Mouse (Mus musculus) CD4-positive helper T cell, adult 2 months (primary cell): ENCODE data around the gene Zbtb17.

Source experiments
- DNase-seq: peaks from one replicate; pipeline ENCODE4 v3.0.0-alpha.2; 2012; ENCODE audit warnings: low read depth, missing footprints, low spot score

The Zbtb17 gene

DNA sequence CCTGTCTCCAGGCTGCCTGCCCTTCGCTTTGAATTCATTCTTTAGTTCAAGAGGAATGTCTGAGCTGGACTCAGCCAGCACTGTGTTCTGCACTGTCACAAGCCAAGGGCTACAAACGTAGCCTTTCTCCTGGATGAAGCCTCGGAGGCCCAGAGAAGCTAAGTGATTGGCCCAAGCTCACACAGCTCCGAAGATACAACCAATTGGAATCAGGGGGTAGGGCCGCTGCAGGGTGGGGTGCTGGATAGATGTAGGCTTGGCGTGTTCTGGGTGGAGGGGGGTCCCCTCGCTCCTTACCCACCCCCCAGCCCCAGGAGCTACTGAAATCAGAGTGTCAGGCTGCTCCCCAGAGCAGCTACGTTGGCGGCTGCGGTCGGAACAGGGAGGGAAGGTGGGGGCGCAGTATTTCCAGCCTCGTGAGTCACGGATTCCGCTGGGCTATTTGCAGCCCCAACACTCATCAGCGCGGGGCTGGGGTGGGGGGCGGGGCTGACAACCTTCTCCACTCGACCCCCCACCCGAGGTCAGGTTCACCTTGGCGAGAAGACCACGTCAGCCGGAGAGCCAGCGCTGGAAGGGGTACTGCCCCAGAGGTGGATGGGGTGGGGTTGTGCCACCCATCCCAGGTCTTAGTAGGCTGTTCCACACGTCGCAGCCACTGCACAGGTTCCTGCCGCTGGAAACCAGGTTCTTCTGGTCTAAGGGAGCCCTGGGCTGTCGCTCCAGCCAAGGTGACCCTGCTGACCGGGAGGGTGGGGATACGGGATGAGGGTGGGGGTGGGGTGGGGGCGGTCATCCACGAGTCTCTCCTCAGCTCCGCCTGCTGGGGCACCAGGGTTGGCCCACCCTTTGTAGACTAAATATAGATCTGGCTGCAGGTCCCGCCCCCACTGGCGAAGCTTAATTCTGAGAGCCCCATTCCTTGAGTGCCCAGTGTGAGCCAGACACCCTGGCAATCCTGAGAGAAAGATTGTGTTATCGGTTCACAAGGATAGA is 18.7 kb upstream of the Zbtb17 start:
- peak; percentile 87 for DNase-seq

DNA sequence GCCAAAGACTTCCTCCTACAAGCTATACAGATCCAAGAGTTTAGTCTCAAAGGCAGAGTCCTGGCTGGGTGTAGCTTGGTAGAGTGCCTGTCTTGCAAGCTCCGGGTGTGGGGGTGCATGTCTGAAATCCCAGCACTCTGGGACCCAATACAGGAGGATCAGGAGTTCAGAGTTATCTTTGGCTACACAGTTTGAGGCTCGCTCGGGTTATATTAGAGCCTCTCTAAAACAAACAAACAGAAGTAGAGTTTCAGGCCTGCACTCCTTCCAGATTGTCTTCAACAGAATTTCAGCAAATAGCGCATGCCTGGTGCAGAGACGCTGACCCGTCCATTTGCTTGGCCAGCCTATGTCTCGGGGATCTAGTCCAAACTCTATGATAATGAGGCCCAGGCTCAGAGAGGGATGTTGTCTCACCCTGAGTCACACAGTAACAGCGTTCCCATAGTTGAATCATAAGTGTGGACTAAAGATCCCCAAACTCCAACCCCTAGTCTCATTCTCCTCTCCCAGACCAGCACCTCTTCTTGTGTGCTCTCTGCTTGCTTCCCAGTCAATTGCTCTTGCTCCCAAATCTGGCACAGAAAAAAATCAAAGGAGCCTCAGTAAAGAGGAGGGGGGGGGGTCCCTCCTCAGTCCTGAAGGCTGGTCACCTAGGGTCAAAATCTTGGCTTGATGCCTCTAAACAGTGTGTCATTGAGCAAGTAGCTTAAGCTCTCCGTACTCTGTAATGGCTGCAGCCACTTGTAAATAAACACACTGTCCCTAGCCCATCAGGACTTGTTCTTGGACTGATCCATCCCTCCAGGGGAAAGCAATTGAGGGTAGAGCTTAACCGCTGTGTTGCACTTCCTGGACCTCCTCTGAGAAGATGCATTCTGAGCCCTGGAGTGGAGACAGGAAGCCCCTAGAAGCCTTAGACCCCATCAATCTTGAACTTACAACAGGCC is 17.4 kb upstream of the Zbtb17 start:
- DNase-seq, result no peak

DNA sequence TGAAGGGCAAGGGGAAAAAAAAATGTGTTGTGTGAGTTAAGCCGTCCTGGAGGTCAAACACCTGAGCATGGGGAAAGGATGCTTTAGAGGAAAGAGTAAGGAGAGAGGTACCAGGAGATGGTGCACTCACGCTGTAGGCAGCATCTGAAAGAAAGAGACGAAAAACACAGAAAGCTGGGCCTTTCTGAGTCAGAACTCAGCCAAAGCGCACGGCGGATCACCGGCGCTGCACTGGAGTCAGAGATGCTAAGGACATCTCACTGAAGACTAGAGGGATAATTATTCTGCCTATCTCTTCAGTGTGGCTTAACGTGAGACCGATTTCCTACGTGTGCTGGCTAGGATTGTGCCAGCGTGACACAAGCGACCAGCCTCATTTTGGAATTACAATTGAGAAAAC is 16.5 kb upstream of the Zbtb17 start:
- no peak for DNase-seq

DNA sequence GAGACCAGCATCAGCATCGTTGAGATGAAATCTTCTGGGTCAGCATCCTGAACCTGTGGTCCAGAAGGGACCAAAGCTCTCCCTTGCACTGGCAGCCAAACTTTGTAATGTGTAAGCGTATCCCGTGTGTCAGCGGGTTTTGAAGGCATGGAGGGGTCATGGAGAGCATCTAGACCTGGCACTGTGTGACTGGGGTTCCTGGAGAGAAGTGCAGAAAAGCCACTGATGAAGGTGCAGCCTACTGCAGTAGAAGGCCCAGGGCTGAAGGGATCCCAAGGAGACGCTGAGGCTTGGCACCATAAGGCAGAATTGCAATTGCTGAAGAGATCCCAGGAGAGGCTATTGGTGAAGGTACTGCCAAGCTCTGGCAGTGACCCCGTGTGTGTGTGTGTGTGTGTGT is 15.1 kb upstream of the Zbtb17 start:
- DNase-seq, result no peak

DNA sequence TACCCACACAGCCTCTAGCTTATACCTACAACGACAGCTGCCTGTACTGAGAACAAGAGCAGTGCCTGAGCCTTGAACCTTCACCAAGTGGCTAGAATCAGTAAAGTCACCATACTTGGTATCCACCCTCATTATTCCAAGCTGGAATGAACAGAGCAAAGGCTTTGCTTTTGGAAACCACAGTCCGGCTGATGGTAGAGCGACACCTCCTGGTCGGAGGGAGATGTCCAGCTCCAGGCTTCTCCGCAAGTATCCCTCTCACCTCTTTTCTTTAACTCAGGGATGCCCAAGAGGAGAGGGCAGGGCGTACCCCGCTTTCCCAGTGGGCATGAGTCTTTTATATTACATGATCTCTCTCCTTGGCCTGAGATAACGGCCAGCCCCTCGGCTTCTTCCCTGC is 14.6 kb upstream of the Zbtb17 start:
- no peak for DNase-seq

DNA sequence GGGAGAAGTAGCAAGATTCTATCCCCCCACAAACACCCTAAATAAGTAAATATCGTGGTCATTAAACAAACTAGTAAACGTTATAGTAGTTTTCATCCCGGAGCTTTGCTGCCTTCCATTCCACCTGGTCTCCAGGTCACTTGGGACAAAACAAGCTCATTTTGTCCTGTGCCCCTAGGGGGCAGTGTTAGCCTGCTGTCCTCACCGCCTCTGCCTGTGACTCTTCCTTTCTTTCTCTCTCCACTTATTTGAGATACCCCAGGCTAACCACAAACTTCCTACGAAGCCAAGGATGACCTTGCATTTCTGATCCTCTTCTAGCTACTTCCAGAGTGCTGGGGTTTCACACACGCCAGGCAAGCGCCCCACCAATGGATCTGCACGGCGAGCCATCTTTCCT is 13.5 kb upstream of the Zbtb17 start:
- DNase-seq, result peak; percentile 68

DNA sequence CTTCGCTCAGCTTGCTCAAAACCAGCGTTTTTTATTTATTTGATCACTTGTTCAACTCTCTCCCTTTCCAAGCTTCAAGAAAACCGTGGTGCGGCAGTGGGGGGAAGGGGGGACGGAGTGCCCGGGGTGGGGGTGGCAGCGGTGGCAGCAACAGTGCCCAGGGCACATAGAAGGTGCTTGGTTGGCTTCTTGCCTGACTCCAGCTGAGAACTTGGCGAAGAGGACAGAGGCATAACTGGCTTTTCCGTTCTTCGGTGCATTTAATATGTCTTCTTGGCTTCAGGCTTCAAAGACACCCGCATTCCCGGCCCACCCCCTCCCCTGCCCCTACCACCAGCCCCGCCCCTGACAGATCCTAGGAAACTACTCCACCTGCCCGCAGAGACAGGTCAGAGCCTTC is 11.8 kb upstream of the Zbtb17 start:
- DNase-seq, result no peak

DNA sequence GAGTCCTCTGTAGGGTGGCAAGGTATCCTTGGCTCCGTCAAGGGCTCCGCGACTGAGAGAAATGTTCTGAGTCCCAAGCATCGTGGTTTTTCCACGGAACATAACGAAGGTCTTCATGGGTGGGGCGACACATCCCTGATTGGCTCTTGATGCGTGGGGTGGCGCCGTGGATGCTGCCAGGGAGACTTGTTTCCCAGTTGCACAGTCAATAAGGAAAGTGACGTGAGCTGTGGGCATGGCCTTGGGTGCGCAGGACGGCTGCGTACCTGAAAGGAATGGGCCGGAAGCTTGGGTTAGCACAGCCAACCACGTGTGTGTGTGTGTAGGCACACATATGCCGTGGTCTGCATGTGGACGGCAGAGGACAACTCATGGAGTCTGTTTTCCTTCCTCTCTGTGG is 11.3 kb upstream of the Zbtb17 start:
- no peak for DNase-seq

DNA sequence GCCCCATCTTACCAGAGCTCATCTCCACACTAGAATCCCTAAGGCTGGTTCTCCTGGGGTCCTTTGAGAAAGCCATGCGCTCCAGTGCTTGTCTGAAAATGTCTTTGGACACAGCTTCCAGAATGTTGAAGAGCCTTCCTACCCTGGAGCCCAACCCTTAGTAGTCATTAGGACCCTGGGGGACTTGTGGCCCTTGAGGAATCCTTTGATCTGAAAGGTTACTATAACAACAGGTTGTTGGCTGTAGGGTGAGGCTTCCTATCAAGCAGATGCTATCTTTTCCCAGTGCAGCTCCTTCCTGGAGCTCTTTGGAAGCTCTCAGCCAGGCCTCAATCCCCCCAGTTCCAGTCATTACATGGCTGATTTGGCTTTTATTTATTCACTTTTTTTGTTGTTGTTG is 8.5 kb upstream of the Zbtb17 start, which contains the start of gene Srarp:
TSS of gene Srarp (minus strand) at position 132 of the 400 bp plus-strand sequence.
- no peak for DNase-seq

DNA sequence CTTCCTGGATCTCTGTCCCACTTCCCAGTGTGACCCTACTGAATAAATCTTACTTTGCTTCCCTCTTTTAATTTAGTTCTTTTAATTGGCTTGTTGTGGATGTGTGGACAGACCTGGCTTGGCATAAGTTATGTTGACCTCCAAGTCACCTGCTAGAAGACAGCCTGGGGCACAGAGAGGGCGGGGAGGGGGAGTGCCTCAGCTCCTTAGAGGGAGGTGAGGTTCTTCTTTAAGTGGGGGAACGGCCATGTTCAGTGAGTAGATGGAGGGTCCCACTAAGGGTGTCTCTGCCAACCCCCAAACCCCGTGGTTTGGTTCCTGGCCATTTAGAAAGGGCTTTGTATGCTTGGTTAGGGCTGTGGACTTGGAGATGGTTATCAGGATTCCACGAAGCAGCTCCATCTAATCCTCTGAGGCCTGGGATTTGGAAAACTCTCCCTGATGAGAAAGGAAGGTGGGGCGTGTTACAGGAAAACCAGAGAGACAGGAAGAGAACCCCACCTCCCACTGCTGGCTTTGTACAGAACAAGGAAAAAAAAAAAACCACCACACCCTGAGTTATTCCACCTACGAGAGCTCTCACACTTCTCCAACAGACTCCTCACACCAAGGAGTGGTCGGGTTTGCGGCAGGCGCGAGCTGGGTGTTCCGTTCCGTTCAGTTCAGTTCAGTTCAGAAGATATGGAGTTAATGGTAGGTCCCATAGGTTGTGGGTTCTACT is 5.2 kb upstream of the Zbtb17 start:
- no peak for DNase-seq

DNA sequence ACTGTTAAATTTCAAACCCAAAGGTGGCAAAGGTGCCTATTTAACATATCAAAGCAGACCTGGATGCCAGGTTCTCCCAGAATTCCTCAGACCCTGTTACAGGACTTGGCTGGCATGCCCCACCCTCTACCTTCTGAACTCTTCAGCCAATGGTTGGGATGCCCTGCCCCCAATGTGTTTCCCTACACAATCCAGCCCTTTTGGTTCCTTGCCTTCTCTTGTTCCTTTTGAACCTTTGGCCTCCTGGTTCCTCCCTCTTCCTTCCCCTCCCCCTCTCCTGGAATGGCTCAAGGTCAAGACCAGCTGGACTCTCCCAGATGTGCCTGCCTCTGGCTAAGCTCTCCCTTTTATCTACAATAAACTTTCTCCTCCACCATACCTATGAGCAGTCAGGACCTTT is 3.6 kb upstream of the Zbtb17 start:
- DNase-seq, result no peak

DNA sequence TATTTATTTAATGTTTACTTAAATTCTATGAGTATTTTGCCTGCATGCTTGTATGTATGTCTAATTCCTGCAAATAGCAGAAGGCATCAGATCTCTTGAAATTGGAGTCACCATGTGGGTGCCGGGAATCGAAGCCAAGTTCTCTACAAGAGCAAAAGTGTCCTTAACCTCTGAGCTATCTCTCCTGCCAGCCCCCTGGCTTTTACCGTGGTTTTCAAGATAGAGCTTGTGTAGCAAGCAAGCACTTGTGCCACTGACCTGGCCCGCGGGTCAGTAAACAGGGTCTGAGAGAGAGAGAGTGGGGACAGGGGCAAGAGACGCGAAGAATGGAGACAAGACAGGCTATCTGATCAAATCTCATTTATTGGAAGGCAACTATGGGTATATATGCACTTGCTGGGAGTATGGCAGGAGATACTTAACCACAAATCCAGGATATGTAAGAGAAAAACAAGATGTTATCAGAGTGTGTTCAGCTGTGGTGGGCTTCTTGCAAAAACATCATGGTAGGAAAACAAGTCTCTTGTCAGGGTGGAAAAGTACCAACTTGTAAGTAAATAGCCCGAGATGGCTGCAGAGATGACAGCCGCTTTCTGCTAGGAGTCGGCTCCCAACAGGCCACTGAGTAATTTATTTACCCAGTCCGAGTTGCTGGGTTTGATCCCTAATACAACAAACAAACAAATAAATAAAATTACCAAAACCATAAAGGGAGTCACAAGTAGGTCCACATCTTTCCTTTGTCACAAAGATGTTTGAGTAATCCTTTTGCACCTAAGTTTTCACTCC is 619 bp upstream of the Zbtb17 start:
- DNase-seq, result peak; percentile 27

DNA sequence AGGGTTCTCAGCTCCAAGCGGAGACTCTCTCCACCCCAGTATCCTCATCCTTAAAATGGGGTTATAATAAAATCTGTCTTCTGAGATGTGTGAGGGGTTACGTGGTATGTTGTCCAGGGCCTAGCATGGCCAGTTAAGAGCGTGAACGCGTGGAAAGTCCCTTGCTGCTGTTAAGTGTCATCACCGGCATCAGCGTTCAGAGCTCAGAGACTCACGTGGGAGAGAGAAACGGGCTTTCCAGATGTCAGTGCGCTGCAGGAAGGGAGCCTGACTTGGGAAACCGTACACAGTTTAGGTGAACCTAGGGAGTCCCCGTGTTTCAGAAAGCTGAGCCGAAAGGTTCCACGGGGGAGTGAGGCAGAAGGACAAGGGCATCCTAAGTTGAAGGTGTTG is 870 bp downstream of the Zbtb17 start:
- DNase-seq, result peak; percentile 63

DNA sequence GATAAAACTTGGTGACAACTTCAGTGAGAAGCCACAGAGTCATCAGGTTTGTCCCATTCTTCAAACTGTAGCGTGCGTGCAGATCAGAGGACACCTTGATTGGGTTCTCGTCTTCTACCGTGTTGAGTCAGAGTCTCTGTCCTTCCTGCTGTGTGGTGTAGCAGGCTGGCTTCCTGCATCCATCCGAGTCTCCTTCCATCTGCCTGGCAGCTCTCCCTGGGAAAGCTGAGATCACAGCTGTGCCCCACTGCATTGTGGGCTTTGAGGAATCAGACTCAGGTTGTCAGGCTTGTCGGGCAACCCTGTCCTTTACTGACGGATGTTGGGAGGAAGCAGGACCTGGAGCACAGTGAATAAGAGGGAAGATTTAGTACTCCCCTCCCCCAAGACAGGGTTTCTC is 1.8 kb downstream of the Zbtb17 start:
- DNase-seq, result no peak

DNA sequence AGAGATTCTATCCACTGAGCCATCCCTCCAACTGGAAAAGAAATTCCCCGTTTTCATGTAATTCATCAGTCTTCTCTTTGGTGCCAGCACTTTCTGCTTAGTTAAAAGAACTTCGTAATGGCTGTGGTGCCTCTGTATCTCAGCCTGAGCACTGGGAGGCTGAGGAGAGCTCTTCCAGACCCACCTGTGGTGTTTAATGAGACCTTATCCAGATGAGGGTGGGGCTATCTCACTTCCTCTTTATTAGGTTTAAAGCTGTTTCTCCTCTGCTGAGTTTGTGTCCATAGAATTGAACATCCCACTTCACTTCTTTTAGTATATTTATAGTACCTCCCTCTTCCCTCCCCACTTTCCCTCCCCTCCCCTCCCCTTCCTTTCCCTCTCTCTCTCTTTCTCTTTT is 6.8 kb downstream of the Zbtb17 start:
- DNase-seq, result no peak

DNA sequence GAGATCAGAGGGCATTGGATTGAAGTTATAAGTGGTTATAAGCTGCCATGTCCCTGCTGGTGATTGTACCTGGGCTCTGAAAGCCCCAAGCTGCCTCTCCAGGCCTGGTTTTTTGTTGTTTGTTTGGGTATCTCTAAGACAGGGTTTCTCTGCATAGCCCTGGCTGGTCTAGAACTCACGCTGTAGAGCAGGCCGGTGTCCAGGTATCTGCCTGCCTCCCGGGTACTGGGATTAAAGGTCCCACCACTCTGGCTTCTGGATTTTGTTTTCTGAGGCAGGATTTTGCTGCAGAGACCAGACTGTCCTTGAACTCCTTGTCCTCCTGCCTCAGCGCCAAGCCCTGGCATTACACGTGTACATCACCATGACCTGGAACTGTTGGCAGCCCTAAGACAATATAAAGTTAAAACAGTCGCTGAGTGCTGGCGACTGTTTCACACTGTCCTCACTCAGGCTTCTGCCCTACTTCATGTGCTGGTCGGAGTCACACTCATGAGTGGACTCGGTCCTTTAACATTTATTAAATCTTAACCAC is 7.5 kb downstream of the Zbtb17 start:
- no peak for DNase-seq

DNA sequence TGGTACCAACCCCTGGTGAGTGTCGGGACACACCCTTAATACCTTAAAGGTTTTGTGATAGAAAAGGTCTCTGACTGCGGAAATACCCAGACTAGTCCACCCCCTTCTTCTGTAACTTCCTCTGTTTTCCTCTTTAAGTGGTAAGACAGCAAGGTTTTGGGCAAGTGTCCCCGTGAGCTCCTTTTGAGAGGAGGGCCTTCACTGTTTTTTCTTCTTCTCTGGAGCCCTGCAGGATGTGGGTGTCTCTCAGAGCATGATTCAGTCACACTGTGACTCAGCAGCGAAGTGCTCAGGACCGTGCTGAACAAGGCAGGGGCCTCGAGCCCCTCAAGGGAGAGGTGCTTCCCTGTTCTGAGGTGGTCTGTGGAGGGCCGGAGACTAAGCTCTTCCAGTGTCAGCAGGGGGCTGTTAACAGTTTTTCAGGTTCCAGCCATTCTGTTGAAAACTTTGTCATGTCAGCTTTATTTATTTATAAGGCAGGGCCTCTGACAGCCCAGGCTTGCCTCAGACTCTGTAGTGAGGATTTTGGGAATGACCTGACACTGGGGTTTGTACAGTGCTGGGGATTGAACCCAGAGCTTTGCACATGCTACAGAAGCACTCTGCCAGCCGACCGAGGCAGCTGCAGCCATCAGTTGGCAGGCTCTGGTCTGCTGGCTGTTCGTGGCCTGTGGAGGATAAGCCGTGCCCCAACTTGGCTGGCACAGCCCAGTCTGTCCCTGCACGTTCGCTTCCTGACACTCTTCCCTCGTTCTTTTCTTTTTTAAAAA is 10.3 kb downstream of the Zbtb17 start:
- DNase-seq, result peak; percentile 84

DNA sequence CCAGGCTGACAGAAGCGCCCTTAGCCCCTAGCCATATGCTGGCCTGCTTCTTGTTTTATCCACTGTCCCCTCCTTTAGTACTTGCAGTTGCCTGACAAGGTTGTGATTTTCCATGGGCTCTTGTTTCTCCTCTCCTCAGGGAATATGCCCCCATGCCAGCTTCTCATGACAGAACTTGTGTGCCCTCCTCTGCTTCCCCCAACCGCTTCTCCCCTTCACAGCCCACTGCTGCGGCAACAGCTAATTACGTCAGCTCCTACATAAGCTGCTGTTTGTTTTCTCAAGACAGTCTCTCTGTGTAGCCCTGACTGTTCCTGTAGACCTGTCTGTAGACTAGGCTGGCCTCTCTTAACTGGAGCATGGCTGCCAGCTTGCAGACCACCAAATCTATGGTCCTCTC is 11.1 kb downstream of the Zbtb17 start:
- no peak for DNase-seq

DNA sequence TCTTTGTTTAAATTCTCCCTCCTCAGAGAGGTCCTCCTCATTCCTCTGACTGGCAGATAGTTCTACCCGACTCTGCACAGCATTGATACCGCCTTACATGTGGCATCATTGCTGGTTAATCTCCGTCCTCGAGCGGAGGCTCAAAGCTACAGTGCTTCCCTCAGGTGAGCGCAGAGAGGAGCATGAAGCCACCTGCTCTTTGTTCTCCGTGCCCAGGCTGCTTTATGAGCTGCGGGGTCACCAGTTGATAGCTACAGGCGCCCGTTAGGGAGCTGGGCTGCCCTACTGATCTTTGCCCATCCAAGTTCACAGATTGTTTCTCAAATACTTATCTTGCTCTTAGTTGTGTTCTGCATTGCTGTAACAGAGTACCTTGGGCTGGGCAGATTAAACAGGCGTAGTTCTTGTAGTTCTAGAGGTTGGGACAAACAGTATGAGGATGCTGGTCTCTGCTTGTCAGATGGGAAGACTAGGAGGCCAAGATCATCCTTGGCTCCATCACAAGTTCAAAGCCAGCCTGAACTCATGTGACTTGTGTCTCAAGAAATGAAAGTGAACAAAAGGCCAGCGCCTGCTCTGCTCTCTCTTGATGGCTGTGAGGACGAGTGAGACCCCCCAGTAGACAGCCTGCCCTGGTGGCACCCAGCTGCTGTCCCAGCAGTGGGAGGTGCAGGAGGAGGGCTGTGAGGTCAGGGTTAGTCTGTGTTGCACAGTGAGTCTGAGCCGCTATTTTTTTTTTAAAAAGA is 11.9 kb downstream of the Zbtb17 start:
- DNase-seq, result no peak
